Mouse (Mus musculus): ENCODE measurements around the gene Zic1. TPM values are rescaled to one million over a fixed set of nuclear protein-coding genes. Genes with fewer than 3 reads are reported as not detected.

Gene Zic1
- total and polyA plus RNA-seq, 2 experiments: not detected

- H3K27ac ChIP-seq (replicated peaks; ENCODE audit: insufficient read depth, low read depth, low read length): no peak overlapping the region
- no peak for DNase-seq (ENCODE audit: extremely low read depth, low read depth, low spot score)
- H3K9ac ChIP-seq (ENCODE audit: low read depth, low read length): no peak overlapping the region
- no peaks in the 10 kb centered on the region for H3K79me2 ChIP-seq (ENCODE audit: control insufficient read depth, insufficient read depth, low read length)
- no peaks in the 10 kb centered on the region; the same call in 1 of the 2 replicates for H3K4me1 ChIP-seq (ENCODE audit: control insufficient read depth, insufficient read depth, low read length)
- no peak overlapping the region for H3K4me3 ChIP-seq (ENCODE audit: insufficient read depth, low read depth, low read length)
- peaks cover 34% of the 10 kb centered on the region for H3K27me3 ChIP-seq (ENCODE audit: control insufficient read depth, insufficient read depth, low read length)
- TF ChIP-seq POLR2A (IDR thresholded peaks at IDR 0.05; ENCODE audit: extremely low read depth, insufficient read depth, low read length) (no peak), CTCF (IDR thresholded peaks at IDR 0.05; ENCODE audit: low read depth, low read length) (no peak)
- WGBS: 12% methylated on average over 21 of the region's 21 CpGs
- H3K36me3 ChIP-seq (ENCODE audit: control insufficient read depth, insufficient read depth, low read length): no peaks in the 10 kb centered on the region
These were observed 5.2 kb downstream of the Zic1 start for GRCm38 (mm10) chr9:91360151-91361032.

GRCm38 (mm10) chr9:91358851-91359687, 6.5 kb downstream of the Zic1 start:
- Histone ChIP-seq H3K27me3 (ENCODE audit: control insufficient read depth, insufficient read depth, low read length) (peaks cover 31% of the 10 kb centered on the region), H3K9ac (ENCODE audit: low read depth, low read length) (no peak overlapping the region)
- 15% methylated on average over 10 of the region's 10 CpGs for WGBS

GRCm38 (mm10) chr9:91357321-91357720, 8.3 kb downstream of the Zic1 start:
- H3K4me1 ChIP-seq (ENCODE audit: control insufficient read depth, insufficient read depth, low read length): no peaks in the 10 kb centered on the region
- no peak for DNase-seq (ENCODE audit: extremely low read depth, low read depth, low spot score)

More at GRCm38 (mm10) chr9:91358851-91359687, 6.5 kb downstream of the Zic1 start:
- Histone ChIP-seq H3K4me3 (ENCODE audit: insufficient read depth, low read depth, low read length) (no peak overlapping the region), H3K27ac (replicated peaks; ENCODE audit: insufficient read depth, low read depth, low read length) (no peak overlapping the region), H3K4me1 (ENCODE audit: control insufficient read depth, insufficient read depth, low read length) (no peaks in the 10 kb centered on the region), H3K36me3 (ENCODE audit: control insufficient read depth, insufficient read depth, low read length) (no peaks in the 10 kb centered on the region), H3K79me2 (ENCODE audit: control insufficient read depth, insufficient read depth, low read length) (no peaks in the 10 kb centered on the region)
- TF ChIP-seq CTCF (IDR thresholded peaks at IDR 0.05; ENCODE audit: low read depth, low read length): no peak
- no peak for TF ChIP-seq POLR2A (IDR thresholded peaks at IDR 0.05; ENCODE audit: extremely low read depth, insufficient read depth, low read length)
- DNase-seq (ENCODE audit: extremely low read depth, low read depth, low spot score): no peak

GRCm38 (mm10) chr9:91356353-91356740, 9.3 kb downstream of the Zic1 start:
- Histone ChIP-seq H3K36me3 (ENCODE audit: control insufficient read depth, insufficient read depth, low read length) (no peaks in the 10 kb centered on the region), H3K4me1 (ENCODE audit: control insufficient read depth, insufficient read depth, low read length) (no peaks in the 10 kb centered on the region), H3K27me3 (ENCODE audit: control insufficient read depth, insufficient read depth, low read length) (peaks cover 30% of the 10 kb centered on the region; the same call in 1 of the 2 replicates), H3K9ac (ENCODE audit: low read depth, low read length) (no peak overlapping the region), H3K4me3 (ENCODE audit: insufficient read depth, low read depth, low read length) (no peak overlapping the region), H3K27ac (replicated peaks; ENCODE audit: insufficient read depth, low read depth, low read length) (no peak overlapping the region), H3K79me2 (ENCODE audit: control insufficient read depth, insufficient read depth, low read length) (no peaks in the 10 kb centered on the region)
- TF ChIP-seq POLR2A (IDR thresholded peaks at IDR 0.05; ENCODE audit: extremely low read depth, insufficient read depth, low read length) (no peak), CTCF (IDR thresholded peaks at IDR 0.05; ENCODE audit: low read depth, low read length) (no peak)
- 22% methylated on average over 4 of the region's 4 CpGs for WGBS
- no peak for DNase-seq (ENCODE audit: extremely low read depth, low read depth, low spot score)

More at GRCm38 (mm10) chr9:91357321-91357720, 8.3 kb downstream of the Zic1 start:
- Histone ChIP-seq H3K27me3 (ENCODE audit: control insufficient read depth, insufficient read depth, low read length) (peaks cover 33% of the 10 kb centered on the region), H3K36me3 (ENCODE audit: control insufficient read depth, insufficient read depth, low read length) (no peaks in the 10 kb centered on the region), H3K9ac (ENCODE audit: low read depth, low read length) (no peak overlapping the region), H3K4me3 (ENCODE audit: insufficient read depth, low read depth, low read length) (no peak overlapping the region), H3K79me2 (ENCODE audit: control insufficient read depth, insufficient read depth, low read length) (no peaks in the 10 kb centered on the region), H3K27ac (replicated peaks; ENCODE audit: insufficient read depth, low read depth, low read length) (no peak overlapping the region)
- WGBS: 14% methylated on average over 3 of the region's 3 CpGs
- TF ChIP-seq CTCF (IDR thresholded peaks at IDR 0.05; ENCODE audit: low read depth, low read length) (no peak), POLR2A (IDR thresholded peaks at IDR 0.05; ENCODE audit: extremely low read depth, insufficient read depth, low read length) (no peak)

- H3K27ac ChIP-seq (replicated peaks; ENCODE audit: insufficient read depth, low read depth, low read length): no peak overlapping the region
- no peak overlapping the region for H3K9ac ChIP-seq (ENCODE audit: low read depth, low read length)
- no peaks in the 10 kb centered on the region for H3K4me1 ChIP-seq (ENCODE audit: control insufficient read depth, insufficient read depth, low read length)
- H3K36me3 ChIP-seq (ENCODE audit: control insufficient read depth, insufficient read depth, low read length): no peaks in the 10 kb centered on the region
- peaks cover 29% of the 10 kb centered on the region; the same call in 1 of the 2 replicates for H3K27me3 ChIP-seq (ENCODE audit: control insufficient read depth, insufficient read depth, low read length)
- H3K79me2 ChIP-seq (ENCODE audit: control insufficient read depth, insufficient read depth, low read length): no peaks in the 10 kb centered on the region
- no peak for TF ChIP-seq POLR2A (IDR thresholded peaks at IDR 0.05; ENCODE audit: extremely low read depth, insufficient read depth, low read length)
- no peak for TF ChIP-seq CTCF (IDR thresholded peaks at IDR 0.05; ENCODE audit: low read depth, low read length)
- 2% methylated on average over 35 of the region's 35 CpGs for WGBS
- H3K4me3 ChIP-seq (ENCODE audit: insufficient read depth, low read depth, low read length): no peak overlapping the region
- DNase-seq (ENCODE audit: extremely low read depth, low read depth, low spot score): no peak
These were observed 9.8 kb downstream of the Zic1 start for GRCm38 (mm10) chr9:91355629-91356352.

Data from liver, adult 2 months (tissue).